Mouse (Mus musculus): ENCODE measurements around the gene Tnni2.
A peak's percentile ranks its signal among the peaks of the same experiment; 100 is the strongest.

The Tnni2 gene

DNA sequence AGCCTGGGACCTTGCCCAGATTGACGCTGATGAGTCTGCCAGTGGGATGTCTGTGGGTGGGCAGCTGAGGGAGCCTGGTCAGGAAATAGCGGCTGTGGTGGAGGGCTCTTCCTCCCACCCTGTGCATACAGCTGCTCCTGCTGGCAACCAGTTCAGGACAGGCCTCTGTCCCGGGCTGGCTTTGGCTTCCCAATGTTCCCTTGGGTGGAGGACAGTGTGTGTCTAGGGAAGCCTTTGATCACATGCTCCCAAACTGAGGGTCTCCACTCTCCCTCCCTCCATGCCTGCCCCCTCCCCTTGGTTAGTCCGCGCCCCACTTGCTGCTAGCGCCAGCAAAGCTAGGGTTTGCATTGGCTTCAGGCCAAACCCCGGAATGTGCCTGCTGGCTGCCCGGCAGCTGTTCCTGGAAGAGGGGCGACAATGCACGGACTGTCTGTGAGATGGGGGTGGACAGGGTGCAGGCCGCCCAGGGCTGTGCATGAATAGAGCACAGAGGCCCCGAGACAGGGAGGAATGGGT, 11.4 kb upstream of the Tnni2 start:
- no peak for DNase-seq (ENCODE audit: low read depth, low spot score)

DNA sequence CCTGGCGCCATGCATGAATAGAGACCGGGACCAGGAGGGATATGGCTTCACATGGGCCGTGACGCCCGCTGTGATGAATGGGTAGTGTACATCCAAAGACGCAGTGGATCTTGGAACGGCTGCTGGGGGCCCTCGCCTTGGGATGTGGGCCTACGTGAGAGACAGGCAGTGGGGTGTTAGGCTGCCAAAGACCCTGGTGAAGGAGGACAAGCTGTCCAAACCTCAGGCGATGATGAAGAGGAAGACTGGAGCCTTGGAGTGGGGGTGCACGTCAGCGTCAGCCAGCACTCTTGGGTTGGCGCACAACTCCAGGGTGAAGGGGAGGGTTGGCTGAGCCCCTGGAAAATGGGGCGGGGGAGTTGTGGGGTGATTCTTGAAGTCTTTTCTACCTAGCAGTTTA, 10.5 kb upstream of the Tnni2 start:
- DNase-seq (ENCODE audit: low read depth, low spot score), result no peak

DNA sequence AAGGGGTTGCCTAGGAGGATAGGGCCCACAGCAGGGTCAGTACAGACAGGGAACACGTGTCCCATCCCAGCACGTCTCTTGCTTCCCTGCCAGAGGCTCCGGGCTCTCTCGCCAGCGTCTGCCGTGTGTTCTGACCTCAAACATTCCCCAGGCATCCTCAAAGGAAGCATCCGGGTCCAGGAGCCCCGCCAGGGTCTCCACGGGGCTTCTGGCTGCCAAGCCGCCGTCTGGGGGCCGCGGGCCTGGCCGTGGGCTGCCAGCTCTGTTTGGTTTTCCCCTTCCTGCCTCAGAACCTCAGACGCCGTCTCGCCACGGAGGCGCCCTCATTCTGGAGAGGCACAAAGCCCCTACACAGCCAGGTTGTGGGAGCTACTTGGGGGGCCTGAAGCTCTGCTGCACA, 8.0 kb upstream of the Tnni2 start:
- no peak for DNase-seq (ENCODE audit: low read depth, low spot score)

DNA sequence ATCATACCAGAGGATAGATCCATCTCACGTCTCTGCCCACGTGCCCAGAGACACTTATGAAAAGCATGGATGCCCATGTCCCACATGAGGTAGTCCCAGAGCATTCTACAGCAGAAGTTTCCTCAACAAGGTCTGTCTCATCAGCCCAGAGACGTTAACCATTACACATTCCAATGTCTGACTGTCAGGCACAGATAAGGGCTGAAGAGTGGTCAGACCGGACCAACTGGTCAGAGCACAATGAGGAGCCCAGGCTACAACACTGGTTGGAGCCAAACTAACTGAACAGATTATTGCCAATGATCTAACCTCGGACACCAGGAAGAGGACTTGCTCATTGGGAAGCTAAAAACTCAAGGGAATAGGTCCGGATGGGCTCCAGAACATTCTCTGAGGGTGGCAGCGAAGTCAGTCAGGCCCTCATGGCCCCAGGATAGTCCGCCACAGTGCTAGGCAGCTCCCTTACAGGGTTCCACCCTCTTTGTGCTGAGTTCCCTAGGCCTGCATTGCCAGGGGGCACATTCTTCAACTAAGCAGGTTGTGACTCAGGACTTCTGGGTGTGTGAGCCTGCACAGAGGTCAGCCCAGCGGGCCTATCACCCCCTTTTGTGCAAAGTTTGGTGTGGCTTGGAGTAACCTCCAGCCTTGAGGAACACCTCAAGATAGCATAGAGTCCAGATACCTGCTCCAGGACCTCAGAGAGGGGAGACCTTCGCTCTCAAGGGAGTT, 7.3 kb upstream of the Tnni2 start, which contains the start of gene Syt8:
TSS of gene Syt8 (plus strand) at position 714 of the 729 bp plus-strand sequence.
- DNase-seq (ENCODE audit: low read depth, low spot score), result no peak

DNA sequence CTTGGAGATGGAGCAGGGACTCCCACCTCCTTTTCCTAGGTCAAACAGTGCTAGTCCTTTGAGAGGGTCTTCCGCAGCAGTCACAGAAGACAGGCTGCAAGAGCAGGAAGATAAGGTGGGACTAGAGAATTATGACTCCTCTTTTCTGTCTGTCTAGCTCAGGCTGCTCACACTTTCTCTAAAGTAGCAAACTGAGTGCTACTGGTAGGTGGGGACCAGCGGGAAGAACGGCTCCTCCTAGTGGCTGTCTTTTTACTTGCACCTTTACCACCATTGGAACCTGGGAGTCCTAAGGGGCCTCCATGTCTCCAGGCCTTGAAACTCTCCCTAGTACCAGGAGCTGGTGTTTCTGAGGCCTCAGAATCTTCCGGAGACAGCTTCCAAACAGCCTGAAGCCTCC, 6.1 kb upstream of the Tnni2 start:
- peak; percentile 72 for DNase-seq (ENCODE audit: low read depth, low spot score)

DNA sequence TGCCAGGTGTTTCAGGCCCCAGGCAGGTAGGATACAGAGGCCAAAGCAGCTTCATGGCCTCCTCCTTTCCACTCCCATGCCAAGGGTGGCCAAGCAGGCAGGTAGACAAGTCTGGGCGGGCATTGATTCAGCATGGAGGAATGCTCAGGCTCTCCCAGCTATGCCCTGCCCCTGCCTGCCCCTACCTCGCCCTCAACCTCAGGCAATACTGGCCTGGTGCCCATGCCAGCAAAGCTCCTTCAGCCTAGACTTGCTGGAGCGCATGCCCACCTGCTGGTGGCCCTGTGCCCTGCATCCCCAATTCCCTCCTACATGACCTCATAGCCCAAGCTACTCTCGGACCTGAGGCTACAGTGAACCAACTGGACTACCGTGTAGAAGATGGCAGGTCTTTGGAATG, 4.3 kb upstream of the Tnni2 start:
- DNase-seq (ENCODE audit: low read depth, low spot score), result no peak

DNA sequence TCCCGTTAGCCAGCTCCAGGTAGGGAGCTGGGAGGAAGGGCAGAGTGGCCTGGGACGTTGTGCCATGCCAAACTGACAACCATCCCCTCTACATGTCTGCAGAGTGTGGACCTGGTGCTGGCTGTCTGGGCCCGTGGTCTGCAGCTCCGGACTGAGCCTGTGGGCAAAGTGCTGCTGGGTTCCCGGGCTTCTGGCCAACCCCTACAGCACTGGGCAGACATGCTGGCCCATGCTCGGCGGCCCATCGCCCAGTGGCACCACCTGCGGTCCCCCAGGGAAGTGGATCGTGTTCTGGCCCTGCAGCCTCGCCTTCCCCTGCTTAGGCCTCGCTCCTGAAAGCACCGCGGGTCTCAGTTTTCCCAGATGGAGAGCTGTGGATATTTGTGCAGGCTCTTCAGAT, 1.6 kb upstream of the Tnni2 start:
- DNase-seq (ENCODE audit: low read depth, low spot score), result no peak

DNA sequence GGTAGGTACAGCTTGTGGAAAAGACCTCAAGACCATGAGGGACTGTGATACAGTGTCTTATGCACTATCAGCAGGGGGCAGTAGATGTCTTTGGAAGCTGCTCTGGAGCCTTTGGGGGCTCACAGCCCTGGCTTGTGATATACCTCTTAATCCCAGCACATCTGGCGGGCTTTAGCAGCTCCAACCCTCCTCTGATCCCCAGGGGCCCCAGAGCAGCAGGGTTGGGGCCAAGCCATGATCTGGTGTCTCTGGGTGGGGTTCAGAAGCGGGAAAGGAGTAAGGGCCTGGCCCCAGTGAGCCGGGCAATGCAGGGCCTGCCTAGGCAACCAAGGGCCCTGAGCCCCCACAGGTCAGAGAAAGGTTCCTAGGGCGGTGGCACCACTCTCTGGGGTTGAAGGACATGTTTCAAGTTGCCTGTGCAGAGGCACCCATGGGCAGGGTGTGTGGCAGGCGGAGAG, 922 bp upstream of the Tnni2 start:
- peak; percentile 89 for DNase-seq (ENCODE audit: low read depth, low spot score)

DNA sequence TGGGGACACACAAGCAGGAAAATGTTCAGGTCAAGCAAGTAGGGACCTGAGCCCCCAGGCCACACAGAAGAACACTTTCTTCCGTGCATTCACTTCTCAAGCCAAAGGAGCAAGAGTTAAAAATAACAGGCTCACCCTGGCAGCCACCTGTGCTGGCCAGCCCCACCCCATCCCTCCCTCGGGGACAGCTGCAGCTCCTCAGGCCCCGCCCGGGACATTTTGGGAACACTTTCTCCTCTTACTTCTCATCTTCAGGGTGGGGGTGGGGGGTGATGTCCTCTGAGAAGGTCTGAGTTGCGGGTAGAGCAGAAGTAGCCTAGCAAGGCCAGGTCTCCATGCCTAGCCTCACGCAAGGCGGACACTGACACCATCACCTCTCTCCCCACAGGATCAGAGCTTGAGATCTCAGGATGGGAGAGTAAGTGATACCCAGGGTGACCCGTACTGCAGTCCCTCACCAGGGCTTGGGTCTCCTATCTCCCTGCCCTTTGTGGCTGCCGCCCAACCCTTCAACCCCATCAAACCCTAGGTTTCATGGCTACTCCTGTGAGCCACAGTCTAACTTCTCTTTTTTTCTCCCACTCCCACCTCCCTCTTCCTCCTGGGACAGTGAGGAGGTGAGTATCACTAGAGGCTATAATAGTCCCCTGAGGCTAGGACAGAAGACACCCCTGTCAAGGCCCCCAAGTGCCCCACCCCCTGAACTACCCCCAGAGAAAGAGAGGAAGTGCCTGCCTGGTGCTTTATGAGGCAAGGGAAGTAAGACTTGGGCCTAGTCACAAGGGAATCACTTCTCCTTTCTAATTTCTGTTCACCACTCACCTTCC, 686 bp downstream of the Tnni2 start:
- peak; percentile 93 for DNase-seq (ENCODE audit: low read depth, low spot score)

DNA sequence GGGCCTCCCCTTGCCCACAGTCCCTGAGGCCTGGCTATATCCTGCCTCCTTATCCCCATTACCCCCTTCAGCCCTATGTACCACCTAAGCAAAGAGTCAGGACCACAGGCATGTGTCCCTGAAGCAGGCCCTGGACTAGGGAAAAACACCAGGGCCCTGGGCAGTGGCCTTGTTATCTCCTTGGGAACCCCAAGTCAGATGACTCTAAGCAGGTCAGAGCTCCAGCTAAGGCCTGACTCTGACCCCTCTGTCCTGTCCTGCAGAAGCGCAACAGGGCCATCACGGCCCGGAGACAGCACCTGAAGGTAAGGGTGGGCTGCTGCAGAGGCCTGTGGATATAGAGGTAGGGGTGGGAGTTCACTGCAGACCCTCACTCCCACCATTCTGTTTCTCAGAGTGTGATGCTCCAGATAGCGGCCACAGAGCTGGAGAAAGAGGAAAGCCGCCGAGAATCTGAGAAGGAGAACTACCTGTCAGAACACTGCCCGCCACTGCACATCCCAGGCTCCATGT, 1.4 kb downstream of the Tnni2 start:
- DNase-seq (ENCODE audit: low read depth, low spot score), result no peak

DNA sequence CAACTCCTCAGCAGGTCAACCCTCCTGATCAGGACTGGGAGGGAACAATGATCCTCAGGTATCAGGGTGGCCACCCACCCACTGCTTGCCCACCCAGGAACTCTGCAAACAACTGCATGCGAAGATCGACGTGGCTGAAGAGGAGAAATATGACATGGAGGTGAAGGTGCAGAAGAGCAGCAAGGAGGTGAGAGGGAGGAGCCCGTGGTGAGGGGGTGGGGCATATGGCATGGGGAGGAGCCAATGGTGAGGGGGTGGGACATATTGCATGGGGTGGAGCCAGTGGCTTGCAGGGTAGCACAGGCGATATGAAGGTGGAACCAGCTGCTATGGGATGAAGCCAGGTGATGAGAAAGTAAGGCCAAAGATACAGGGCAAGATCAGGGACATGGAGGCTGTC, 1.9 kb downstream of the Tnni2 start:
- peak; percentile 72 for DNase-seq (ENCODE audit: low read depth, low spot score)

DNA sequence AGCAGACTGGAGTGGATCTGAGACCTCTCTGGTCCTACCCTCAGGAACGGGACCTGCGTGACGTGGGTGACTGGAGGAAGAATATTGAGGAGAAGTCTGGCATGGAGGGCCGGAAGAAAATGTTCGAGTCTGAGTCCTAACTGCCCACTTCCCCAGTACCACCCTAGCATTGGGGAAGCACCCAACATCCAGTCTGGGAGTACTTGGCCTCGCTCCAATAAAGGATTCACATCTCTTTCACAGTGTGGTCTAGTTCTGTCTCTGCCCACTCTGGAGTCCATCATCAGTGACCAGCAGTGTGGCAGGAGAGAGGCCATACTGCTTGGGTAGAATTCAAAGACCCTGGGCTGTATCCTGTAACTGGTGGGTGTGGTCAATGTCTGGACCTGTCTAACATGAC, 2.6 kb downstream of the Tnni2 start:
- DNase-seq (ENCODE audit: low read depth, low spot score), result no peak

DNA sequence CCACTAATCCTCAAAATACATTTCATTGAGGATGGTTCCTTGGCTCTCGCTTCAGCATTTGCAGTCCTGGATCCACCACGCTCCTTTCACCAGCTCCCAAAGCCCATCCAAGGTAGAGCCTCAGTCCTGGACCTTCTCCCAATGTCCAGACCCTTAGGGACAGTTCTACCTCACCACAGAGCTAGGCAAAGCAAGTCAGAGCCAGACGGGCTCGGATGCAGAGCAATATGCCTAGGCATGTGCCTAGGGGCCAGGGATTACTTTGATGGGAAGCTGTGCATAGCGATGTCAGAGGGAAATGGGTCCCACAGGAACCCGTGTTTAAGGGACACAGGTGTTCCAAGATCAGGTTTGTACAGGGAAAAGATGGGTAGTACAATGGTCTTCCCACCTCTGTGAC, 3.7 kb downstream of the Tnni2 start:
- no peak for DNase-seq (ENCODE audit: low read depth, low spot score)

DNA sequence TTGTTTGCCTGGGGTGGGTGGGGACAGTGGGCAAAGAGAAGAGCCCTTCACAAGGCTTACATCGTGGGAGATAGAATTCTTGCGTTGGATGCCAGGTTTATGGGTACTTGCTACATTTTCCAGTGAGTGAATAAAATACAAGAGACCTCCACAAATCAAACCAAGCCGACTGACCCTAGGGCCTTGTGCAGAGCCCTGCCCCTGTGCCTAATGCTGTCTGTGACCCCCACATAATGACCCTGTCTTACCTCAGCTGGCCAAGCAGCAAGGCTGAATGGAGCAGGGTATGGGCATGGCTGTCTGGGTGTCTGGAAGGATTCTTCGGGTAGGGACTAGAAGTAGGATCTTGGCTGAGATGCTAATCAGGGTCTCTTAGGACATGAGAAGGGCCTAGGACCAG, 4.7 kb downstream of the Tnni2 start:
- DNase-seq (ENCODE audit: low read depth, low spot score), result no peak

DNA sequence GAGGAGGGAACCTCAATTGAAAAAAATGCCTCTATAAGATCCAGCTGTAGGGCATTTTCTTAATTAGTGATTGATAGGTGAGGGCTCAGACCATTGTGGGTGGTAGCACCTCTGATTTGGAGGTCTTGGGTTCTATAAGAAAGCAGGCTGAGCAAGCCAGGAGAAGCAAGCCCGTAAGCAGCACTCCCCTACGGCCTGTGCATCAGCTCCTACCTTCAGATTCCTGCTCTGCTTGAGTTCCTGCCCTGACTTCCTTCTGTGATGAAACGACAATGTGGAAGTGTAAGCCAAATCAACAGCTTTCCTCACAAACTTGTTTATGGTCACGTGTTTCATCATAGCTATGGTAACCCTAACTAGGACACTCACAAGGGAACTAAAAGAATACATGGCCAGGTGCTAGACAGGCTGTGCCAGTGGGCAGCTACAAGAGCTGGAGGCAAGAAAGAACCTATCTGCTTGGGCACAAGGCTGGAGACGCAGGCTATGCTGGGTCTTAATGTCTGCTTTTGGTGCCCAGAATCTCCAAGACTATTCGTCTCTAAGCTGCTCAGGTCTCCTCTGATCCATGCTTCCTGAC, 7.5 kb downstream of the Tnni2 start:
- DNase-seq (ENCODE audit: low read depth, low spot score), result no peak

DNA sequence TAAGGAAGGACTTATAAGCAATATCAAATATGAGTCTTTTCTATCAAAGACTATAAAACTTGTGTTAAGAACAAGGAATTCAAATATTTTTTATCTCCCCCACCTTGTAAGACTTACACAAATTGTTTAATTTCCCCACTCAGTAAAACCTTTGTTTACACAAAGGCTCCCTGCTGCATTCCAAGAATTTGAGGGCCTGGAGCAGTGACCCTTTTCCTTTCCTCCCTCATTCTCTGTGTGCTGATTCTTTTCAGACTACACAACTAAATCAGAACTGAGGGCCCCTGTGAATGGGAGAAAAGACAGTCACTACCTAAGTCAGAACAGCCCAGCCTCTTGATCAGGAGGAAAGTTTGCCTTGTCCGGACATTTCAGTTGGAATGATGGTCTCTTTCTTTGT, 13.1 kb downstream of the Tnni2 start:
- no peak for DNase-seq (ENCODE audit: low read depth, low spot score)

DNA sequence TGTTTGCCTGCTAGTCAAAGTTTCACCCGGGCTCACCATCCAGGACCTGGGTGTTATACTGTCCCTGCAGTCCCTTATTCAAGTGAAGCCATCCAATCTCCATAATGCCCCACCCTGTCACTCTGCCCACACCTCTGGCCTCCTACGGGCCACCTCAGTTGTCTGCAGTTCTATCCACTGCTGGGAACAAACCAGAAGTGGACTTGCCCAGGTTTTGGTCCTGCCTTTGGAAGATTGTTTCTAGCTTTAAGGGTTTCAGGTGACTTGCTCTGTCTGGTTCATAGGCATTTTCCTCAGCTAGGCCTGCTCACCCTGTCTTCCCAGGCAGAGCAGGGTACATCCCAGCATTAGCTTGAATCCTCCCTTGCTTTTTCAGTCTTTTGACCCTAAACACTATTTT, 13.6 kb downstream of the Tnni2 start:
- DNase-seq (ENCODE audit: low read depth, low spot score), result no peak

DNA sequence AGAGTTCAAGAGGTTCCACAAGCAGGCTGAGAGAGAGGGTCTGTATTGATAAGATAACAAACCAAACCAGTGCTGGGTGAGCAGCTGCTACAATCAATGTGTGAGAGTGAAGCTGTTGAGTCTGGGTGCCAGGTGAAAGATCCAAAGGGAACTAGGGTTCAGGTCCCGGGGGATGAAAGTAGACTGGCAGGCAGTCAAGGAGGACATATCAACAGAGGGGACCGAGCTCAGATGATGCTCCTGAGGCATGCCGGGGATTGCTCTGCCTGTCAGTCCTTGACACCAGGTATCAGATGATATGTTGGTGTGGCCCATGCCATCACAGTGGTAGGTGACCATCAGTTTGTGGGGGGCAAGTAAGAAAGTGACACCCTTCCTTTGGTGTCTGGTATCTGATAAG, 15.2 kb downstream of the Tnni2 start:
- DNase-seq (ENCODE audit: low read depth, low spot score), result no peak

DNA sequence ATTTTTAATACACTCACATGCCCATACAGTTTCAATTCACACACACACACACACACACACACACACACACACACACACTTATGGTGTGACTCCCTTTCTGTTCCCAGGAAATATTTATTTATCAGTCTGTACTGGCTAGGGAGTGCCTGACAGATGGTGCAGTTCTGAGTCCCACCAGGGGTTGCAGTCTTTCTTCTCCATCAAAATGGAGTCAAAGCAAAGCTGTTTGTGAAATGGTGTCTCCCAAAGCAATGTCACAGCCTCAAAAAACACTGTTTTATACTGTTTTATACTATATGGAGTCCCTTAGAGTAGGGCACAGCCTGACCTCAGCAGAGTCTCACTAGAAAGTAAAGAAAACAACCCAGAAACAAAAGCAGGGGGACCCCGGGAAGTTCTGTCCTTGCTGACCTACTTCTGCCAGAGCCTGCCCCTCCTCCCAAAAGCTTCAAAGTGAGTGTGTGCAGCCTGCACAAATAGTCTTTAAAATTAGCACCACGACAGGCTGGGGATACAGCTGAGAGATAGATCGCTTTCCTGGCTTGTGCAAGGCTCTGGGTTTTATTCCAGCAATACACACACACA, 15.7 kb downstream of the Tnni2 start:
- no peak for DNase-seq (ENCODE audit: low read depth, low spot score)

DNA sequence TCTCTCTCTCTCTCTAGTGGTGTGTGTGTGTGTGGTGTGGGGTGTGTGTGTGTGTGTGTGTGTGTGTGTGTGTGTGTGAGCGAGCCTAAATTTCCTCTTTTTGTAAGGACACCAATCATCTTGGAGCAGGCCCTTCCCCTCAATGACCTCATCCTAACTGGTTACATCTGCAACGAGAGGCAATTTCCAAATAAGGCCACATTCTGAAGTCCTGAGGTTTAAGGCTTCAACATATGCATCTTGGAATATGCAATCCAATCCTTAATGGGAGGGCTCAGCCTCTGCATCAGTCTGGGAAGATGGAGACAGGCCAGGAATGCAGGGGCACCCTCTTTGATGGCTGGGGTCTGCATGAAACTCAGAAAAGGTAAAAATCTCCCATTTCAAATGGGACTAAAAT, 16.4 kb downstream of the Tnni2 start:
- DNase-seq (ENCODE audit: low read depth, low spot score), result no peak

DNA sequence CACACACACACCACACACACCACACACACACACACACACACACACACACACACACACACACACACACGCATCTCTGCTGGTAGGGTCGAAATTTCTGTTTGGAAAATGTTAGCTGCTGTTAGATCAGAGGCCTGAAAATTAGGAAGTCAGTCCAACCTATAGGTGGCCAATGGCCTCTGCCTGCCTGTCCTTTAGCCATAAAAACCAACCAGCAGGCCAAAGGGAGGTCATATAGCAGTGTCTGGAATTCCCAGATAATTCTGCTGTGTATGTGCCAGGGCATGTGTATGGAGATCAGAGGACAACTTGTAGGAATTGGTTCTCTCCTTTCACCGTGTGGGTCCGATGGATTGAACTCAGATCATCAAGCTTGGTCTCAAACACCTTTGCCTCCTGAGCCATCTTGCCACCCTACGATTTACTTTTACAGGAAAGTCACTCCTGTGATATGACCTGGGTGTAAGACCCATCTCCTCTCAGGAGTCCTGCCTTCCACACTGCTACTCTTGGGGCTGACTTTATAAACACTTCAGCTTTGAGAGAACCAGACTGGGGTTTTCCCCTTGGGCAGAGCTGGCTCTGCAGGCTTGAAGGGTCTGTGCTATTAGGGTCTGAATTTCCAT, 17.2 kb downstream of the Tnni2 start:
- no peak for DNase-seq (ENCODE audit: low read depth, low spot score)

Measured in skeletal muscle tissue, adult 2 months (tissue).